Mouse (Mus musculus): ENCODE results near the gene Slc6a8. TPM values are rescaled to one million over a fixed set of nuclear protein-coding genes. Genes with fewer than 3 reads are reported as not detected.

The Slc6a8 gene
- polyA plus RNA-seq, 1 experiment from 2014 or later: 6.1 TPM

DNA sequence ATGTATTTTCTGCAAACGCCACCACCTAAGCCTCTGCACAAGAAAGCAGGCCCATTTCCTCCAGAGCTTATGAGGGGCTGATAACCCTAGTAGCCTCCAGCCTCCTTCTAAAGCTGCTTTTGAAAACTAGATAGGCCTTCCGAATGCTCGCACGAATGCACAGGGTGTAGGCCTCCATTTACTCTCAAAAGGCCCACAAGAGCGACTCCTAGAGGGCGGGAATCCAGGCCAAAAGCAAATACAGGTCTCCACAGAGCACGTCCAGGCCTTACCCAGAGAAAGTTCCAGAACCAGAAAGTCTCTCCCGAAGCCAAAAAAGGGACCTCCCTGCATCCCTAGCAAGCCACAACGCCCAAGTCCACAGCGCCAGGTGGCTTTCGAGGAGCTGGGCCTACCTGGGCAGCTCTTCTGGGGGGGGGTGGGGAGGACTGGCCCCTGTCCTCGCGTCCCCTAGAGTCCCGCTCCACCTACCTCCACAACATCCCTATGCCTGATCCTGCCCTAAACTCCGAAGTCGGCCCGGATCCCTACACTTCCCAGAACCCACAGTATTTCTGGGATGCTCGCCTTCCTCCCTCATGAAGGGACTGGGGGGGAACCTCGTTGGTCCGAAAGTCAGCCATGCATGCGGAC is 42.6 kb downstream of the Slc6a8 start:
- Histone ChIP-seq H3K36me3 (peaks cover 34% of the 10 kb centered on the region), H3K4me1 (peaks cover 32% of the 10 kb centered on the region), H3K27me3 (ENCODE audit: low read depth, poor library complexity, severe bottlenecking) (peaks cover 72% of the 10 kb centered on the region), H3K9me3 (replicated peaks) (no peaks in the 10 kb centered on the region), H3K27ac (peak overlapping the region; percentile 86), H3K4me3 (peak overlapping the region; percentile 60)
- WGBS: 19% methylated on average over 21 of the region's 21 CpGs
- peak; percentile 31 for DNase-seq (ENCODE audit: low spot score)

GRCm38 (mm10) chrX:73716109-73716661 is 43.2 kb downstream of the Slc6a8 start, which contains the start of the genes Bcap31 and Abcd1:
TSS of gene Bcap31 (minus strand) at chrX:73716175.
TSS of gene Abcd1 (plus strand) at chrX:73716597.
- DNase-seq (ENCODE audit: low spot score): peak; percentile 90
- Histone ChIP-seq H3K27ac (peak within 1 kb of the TSS; percentile 86), H3K4me3 (peak within 1 kb of the TSS; percentile 60), H3K36me3 (peaks cover 28% of the 10 kb centered on the region), H3K27me3 (ENCODE audit: low read depth, poor library complexity, severe bottlenecking) (peaks cover 72% of the 10 kb centered on the region), H3K4me1 (peaks cover 32% of the 10 kb centered on the region), H3K9me3 (replicated peaks) (no peaks in the 10 kb centered on the region)
- WGBS: 20% methylated on average over 43 of the region's 45 CpGs

DNA sequence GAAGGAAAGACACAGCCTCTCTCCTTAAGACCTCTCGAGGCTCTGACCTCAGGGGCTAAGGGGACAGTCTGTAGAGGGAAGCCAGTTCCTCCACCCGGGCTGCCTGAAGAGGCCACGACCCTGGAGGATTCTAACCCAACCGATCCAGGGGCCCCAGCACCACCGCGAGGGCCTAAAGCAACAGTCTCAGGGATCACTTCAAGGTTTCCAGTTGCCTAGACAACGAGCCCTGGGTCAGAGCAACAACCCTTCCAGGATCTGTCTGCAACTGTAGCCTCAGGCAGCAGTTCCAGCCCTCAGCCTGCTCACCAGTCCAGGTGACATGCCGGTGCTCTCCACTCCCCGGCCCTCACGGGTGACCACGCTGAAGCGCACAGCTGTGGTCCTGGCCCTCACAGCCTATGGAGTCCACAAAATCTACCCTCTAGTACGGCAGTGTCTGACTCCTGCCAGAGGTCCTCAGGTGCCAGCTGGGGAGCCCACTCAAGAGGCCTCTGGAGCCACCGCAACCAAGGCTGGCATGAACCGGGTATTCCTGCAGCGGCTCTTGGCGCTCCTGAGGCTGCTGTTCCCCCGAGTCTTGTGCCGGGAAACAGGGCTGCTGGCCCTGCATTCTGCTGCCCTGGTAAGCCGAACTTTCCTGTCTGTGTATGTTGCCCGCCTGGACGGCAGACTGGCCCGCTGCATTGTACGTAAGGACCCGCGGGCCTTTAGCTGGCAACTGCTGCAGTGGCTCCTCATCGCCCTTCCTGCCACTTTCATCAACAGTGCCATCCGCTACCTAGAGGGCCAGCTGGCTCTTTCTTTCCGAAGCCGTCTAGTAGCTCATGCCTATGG is 44.0 kb downstream of the Slc6a8 start:
- H3K4me3 ChIP-seq: peak overlapping the region; percentile 60
- H3K27me3 ChIP-seq (ENCODE audit: low read depth, poor library complexity, severe bottlenecking): peaks cover 69% of the 10 kb centered on the region
- H3K9me3 ChIP-seq (replicated peaks): no peaks in the 10 kb centered on the region
- peaks cover 21% of the 10 kb centered on the region for H3K36me3 ChIP-seq
- H3K4me1 ChIP-seq: peaks cover 32% of the 10 kb centered on the region
- peak overlapping the region; percentile 86 for H3K27ac ChIP-seq
- 32% methylated on average over 30 of the region's 30 CpGs for WGBS
- no peak for DNase-seq (ENCODE audit: low spot score)

GRCm38 (mm10) chrX:73717667-73718066 is 44.7 kb downstream of the Slc6a8 start:
- H3K4me3 ChIP-seq: peak overlapping the region; percentile 60
- DNase-seq (ENCODE audit: low spot score): no peak
- H3K27me3 ChIP-seq (ENCODE audit: low read depth, poor library complexity, severe bottlenecking): peaks cover 69% of the 10 kb centered on the region
- H3K36me3 ChIP-seq: peaks cover 13% of the 10 kb centered on the region
- WGBS: 74% methylated on average over 11 of the region's 11 CpGs
- no peaks in the 10 kb centered on the region for H3K9me3 ChIP-seq (replicated peaks)
- H3K4me1 ChIP-seq: peaks cover 32% of the 10 kb centered on the region
- H3K27ac ChIP-seq: peak overlapping the region; percentile 86

DNA sequence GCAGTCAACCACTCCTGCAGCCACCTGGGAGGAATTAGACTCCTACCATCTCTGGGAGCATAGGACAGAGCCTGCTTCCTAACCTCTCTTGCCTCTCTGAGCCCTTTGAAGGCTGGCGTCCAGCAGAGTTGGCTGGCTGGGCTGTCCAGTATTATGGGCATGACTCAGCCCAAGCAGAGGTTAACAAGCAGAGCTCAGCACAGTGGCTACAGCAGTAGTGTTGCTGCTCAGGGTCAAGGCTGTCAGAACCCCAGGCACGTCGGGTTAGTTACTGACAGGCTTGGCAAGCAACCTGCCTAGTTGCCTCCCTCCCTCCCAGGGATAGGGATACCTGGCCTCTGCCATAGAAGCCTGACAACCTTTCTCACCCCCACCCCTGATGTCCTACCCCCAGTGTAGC is 45.3 kb downstream of the Slc6a8 start:
- Histone ChIP-seq H3K9me3 (replicated peaks) (no peaks in the 10 kb centered on the region), H3K36me3 (peaks cover 8% of the 10 kb centered on the region; the same call in 1 of the 2 replicates), H3K27ac (peak overlapping the region; percentile 86), H3K27me3 (ENCODE audit: low read depth, poor library complexity, severe bottlenecking) (peaks cover 73% of the 10 kb centered on the region), H3K4me3 (no peak overlapping the region), H3K4me1 (peaks cover 32% of the 10 kb centered on the region)
- WGBS: 38% methylated on average over 3 of the region's 3 CpGs
- DNase-seq (ENCODE audit: low spot score): no peak

DNA sequence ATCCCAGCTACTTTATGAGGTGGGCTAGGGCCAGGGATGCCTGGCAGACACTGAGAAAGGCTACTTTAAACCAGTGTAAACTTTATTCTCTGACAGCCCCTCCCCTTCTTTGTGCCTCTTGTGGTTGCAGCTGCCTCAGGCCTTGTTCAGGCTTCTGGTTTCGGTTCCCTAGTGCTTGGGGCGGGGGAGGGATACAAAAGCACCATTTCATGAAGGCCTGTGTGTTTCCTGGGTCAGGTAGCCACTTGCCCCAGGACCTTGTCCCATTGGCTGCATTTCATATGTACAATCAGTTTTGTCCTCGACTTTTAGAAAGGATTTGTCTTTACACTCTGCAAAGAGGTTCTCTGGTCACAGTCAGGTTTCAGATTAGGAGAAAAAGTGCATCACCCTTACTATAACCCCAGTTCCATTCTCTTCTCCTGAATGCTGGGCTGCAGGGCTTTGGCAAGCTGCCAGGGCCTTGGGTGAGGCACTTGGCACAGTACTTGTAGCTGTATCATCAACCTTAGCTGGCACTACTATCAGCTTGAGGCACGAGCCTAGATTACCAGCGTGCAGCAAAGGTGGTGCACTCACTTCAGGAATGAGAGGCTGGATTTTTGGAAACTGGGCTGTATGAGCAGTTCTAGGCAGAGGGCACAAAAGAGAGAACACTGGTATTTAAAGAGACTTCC is 45.9 kb downstream of the Slc6a8 start:
- Histone ChIP-seq H3K27ac (peak overlapping the region; percentile 86), H3K9me3 (replicated peaks) (no peaks in the 10 kb centered on the region), H3K27me3 (ENCODE audit: low read depth, poor library complexity, severe bottlenecking) (peaks cover 79% of the 10 kb centered on the region), H3K4me1 (peaks cover 32% of the 10 kb centered on the region), H3K4me3 (no peak overlapping the region), H3K36me3 (peaks cover 3% of the 10 kb centered on the region; the same call in 1 of the 2 replicates)
- 59% methylated on average over 5 of the region's 5 CpGs for WGBS
- no peak for DNase-seq (ENCODE audit: low spot score)

GRCm38 (mm10) chrX:73730908-73731307 is 58.0 kb downstream of the Slc6a8 start:
- no peak for DNase-seq (ENCODE audit: low spot score)
- no peaks in the 10 kb centered on the region for H3K36me3 ChIP-seq
- H3K9me3 ChIP-seq (replicated peaks): no peaks in the 10 kb centered on the region
- WGBS: 56% methylated on average over 1 of the region's 1 CpGs
- H3K4me3 ChIP-seq: no peak overlapping the region
- H3K4me1 ChIP-seq: no peaks in the 10 kb centered on the region
- peaks cover 43% of the 10 kb centered on the region for H3K27me3 ChIP-seq (ENCODE audit: low read depth, poor library complexity, severe bottlenecking)
- H3K27ac ChIP-seq: no peak overlapping the region

Other genes with a start within 250 kb of the Slc6a8 start
- gene Trex2, start 237.8 kb upstream of the Slc6a8 start, polyA plus RNA-seq (2016; fragmentation: Nextera tagmentation; extraction: Ambion mirVana): not detected in 2 replicates
- 98.4 and 102 TPM in 2 replicates for gene Haus7, start 214.1 kb upstream of the Slc6a8 start, polyA plus RNA-seq (2016; fragmentation: Nextera tagmentation; extraction: Ambion mirVana)
- gene Bgn, start 189.5 kb upstream of the Slc6a8 start, polyA plus RNA-seq (2016; fragmentation: Nextera tagmentation; extraction: Ambion mirVana): 7.9 and 11.5 TPM in 2 replicates
- gene Atp2b3, start 170.1 kb upstream of the Slc6a8 start, polyA plus RNA-seq (2016; fragmentation: Nextera tagmentation; extraction: Ambion mirVana): 0.05 and 0.06 TPM in 2 replicates
- gene Dusp9, start 33.7 kb upstream of the Slc6a8 start, polyA plus RNA-seq (2016; fragmentation: Nextera tagmentation; extraction: Ambion mirVana): 113 and 153 TPM in 2 replicates
- 3.7 and 7.7 TPM in 2 replicates for gene Pnck, start 13.0 kb upstream of the Slc6a8 start, polyA plus RNA-seq (2016; fragmentation: Nextera tagmentation; extraction: Ambion mirVana)
- 159 and 174 TPM in 2 replicates for gene Bcap31, start 43.0 kb downstream of the Slc6a8 start, polyA plus RNA-seq (2016; fragmentation: Nextera tagmentation; extraction: Ambion mirVana)
- gene Abcd1, start 43.4 kb downstream of the Slc6a8 start, polyA plus RNA-seq (2016; fragmentation: Nextera tagmentation; extraction: Ambion mirVana): 9.2 and 12.7 TPM in 2 replicates
- gene Plxnb3, start 83.9 kb downstream of the Slc6a8 start, polyA plus RNA-seq (2016; fragmentation: Nextera tagmentation; extraction: Ambion mirVana): 0.04 TPM in 1 of 2 replicates, not detected in the other
- 1.1 and 1.6 TPM in 2 replicates for gene Srpk3, start 101.3 kb downstream of the Slc6a8 start, polyA plus RNA-seq (2016; fragmentation: Nextera tagmentation; extraction: Ambion mirVana)
- gene Idh3g, start 113.7 kb downstream of the Slc6a8 start, polyA plus RNA-seq (2016; fragmentation: Nextera tagmentation; extraction: Ambion mirVana): 178 and 190 TPM in 2 replicates
- gene Ssr4, start 113.9 kb downstream of the Slc6a8 start, polyA plus RNA-seq (2016; fragmentation: Nextera tagmentation; extraction: Ambion mirVana): 111 and 116 TPM in 2 replicates
- gene Pdzd4, start 151.8 kb downstream of the Slc6a8 start, polyA plus RNA-seq (2016; fragmentation: Nextera tagmentation; extraction: Ambion mirVana): 0.40 and 0.61 TPM in 2 replicates
- gene Avpr2, start 219.0 kb downstream of the Slc6a8 start, polyA plus RNA-seq (2016; fragmentation: Nextera tagmentation; extraction: Ambion mirVana): 0.10 TPM in 2 replicates
- 0.63 and 1.7 TPM in 2 replicates for gene L1cam, start 223.0 kb downstream of the Slc6a8 start, polyA plus RNA-seq (2016; fragmentation: Nextera tagmentation; extraction: Ambion mirVana)
- 1.7 and 2.4 TPM in 2 replicates for gene Arhgap4, start 248.7 kb downstream of the Slc6a8 start, polyA plus RNA-seq (2016; fragmentation: Nextera tagmentation; extraction: Ambion mirVana)
- 180 and 205 TPM in 2 replicates for gene Naa10, start 248.8 kb downstream of the Slc6a8 start, polyA plus RNA-seq (2016; fragmentation: Nextera tagmentation; extraction: Ambion mirVana)

Measured in limb, embryonic 10.5 days (tissue).